7 mouse cellular contexts compared by ENCODE assay signal in genomic region chr11:69581814-69582213, GRCm38 (mm10). TPM values are rescaled to one million over a fixed set of nuclear protein-coding genes. Genes with fewer than 3 reads are reported as not detected.
DNase-seq lines count a peak whose midpoint lies in the region; ATAC-seq lines count a peak whose summit lies in the region.

No protein-coding gene starts in this region.

- DNase-seq in embryonic facial prominence, embryonic 14.5 days (ENCODE audit: low spot score) = no peak
- peak; percentile 40 for DNase-seq in liver
- DNase-seq in gastrocnemius, postnatal 4 days (ENCODE audit: low spot score in 2 of 2) = no peak

- H3K9ac ChIP-seq in embryonic facial prominence, embryonic 14.5 days (ENCODE audit: low read depth, low read length) = peak overlapping the region; percentile 84
- peak overlapping the region; percentile 85 for H3K9ac ChIP-seq in stomach, embryonic 16.5 days (ENCODE audit: low read length)

- WGBS in embryonic facial prominence, embryonic 14.5 days = under 1% methylated on average over 8 of the region's 8 CpGs
- 1% methylated on average over 8 of the region's 8 CpGs for WGBS in stomach, embryonic 16.5 days

- ATAC-seq in megakaryocyte, adult 5-6 weeks (ENCODE audit: poor library complexity, severe bottlenecking) = no peak
- ATAC-seq in embryonic facial prominence, embryonic 14.5 days (ENCODE audit: low read depth) = no peak
- ATAC-seq in stomach, embryonic 16.5 days (ENCODE audit: insufficient read depth, low FRiP score) = no peak
- no peak for ATAC-seq in inflammation-experienced regulatory T-cells, adult 6 months

- peak overlapping the region; percentile 97 for H3K27ac ChIP-seq in embryonic facial prominence, embryonic 14.5 days (replicated peaks; ENCODE audit: low read depth, low read length)
- H3K27ac ChIP-seq in stomach, embryonic 16.5 days (ENCODE audit: low read length) = peak overlapping the region; percentile 97

- no peaks in the 10 kb centered on the region for H3K9me3 ChIP-seq in megakaryocyte, embryonic 14.5 days
- H3K9me3 ChIP-seq in embryonic facial prominence, embryonic 14.5 days (ENCODE audit: control insufficient read depth, low read length) = no peaks in the 10 kb centered on the region
- no peaks in the 10 kb centered on the region for H3K9me3 ChIP-seq in stomach, embryonic 16.5 days (replicated peaks; ENCODE audit: control insufficient read depth, low read length)

- peaks cover 68% of the 10 kb centered on the region for H3K4me1 ChIP-seq in megakaryocyte, embryonic 14.5 days
- H3K4me1 ChIP-seq in embryonic facial prominence, embryonic 14.5 days (ENCODE audit: control insufficient read depth, insufficient read depth, low read length) = peaks cover 21% of the 10 kb centered on the region
- H3K4me1 ChIP-seq in stomach, embryonic 16.5 days (ENCODE audit: control insufficient read depth, insufficient read depth, low read length) = peaks cover 26% of the 10 kb centered on the region

- H3K27me3 ChIP-seq in megakaryocyte, embryonic 14.5 days (replicated peaks) = no peaks in the 10 kb centered on the region
- no peaks in the 10 kb centered on the region for H3K27me3 ChIP-seq in embryonic facial prominence, embryonic 14.5 days (replicated peaks; ENCODE audit: control insufficient read depth, insufficient read depth, low read length)
- H3K27me3 ChIP-seq in stomach, embryonic 16.5 days (ENCODE audit: control insufficient read depth, insufficient read depth, low read length) = no peaks in the 10 kb centered on the region

- H3K36me3 ChIP-seq in megakaryocyte, embryonic 14.5 days (replicated peaks; ENCODE audit: low read length) = peaks cover 42% of the 10 kb centered on the region
- peaks cover 15% of the 10 kb centered on the region for H3K36me3 ChIP-seq in embryonic facial prominence, embryonic 14.5 days (ENCODE audit: control insufficient read depth, insufficient read depth, low read length)
- peaks cover 4% of the 10 kb centered on the region; the same call in 1 of the 2 replicates for H3K36me3 ChIP-seq in stomach, embryonic 16.5 days (ENCODE audit: control insufficient read depth, insufficient read depth, low read length)

- peak overlapping the region; percentile 100 for H3K4me3 ChIP-seq in megakaryocyte, embryonic 14.5 days (replicated peaks)
- peak overlapping the region; percentile 73 for H3K4me3 ChIP-seq in embryonic facial prominence, embryonic 14.5 days (ENCODE audit: low read depth, low read length)
- peak overlapping the region; percentile 87 for H3K4me3 ChIP-seq in stomach, embryonic 16.5 days (replicated peaks; ENCODE audit: low read length)

- peak overlapping the region; percentile 69 for H3K4me2 ChIP-seq in embryonic facial prominence, embryonic 14.5 days (ENCODE audit: low read depth, low read length)
- peak overlapping the region; percentile 75 for H3K4me2 ChIP-seq in stomach, embryonic 16.5 days (ENCODE audit: low read depth, low read length)

RNA-seq across cellular contexts. Expression of gene Trp53, which starts 1.7 kb away (rescaled TPM):
- polyA plus RNA-seq in megakaryocyte, embryonic 14.5 days (2012; ENCODE audit: insufficient read depth, low replicate concordance) = 53.2 and 68.6 TPM in 2 replicates
- 59.2 and 64.7 TPM in 2 replicates for total RNA-seq in megakaryocyte, adult 5-6 weeks (2015)
- total RNA-seq in megakaryocyte, adult 5-6 weeks (2017) = 21.8 and 28.3 TPM in 2 replicates
- polyA plus RNA-seq in embryonic facial prominence, embryonic 14.5 days (2014; fragmentation: Nextera tagmentation; extraction: Ambion mirVana) = 111 and 133 TPM in 2 replicates
- polyA plus RNA-seq in stomach, embryonic 16.5 days (2015; fragmentation: Nextera tagmentation; extraction: Ambion mirVana) = 118 and 120 TPM in 2 replicates
- total RNA-seq in gastrocnemius, postnatal 4 days (2021) = 10 to 100 TPM; 51.1 to 51.9 TPM
- polyA plus RNA-seq in inflammation-experienced regulatory T-cells, adult 6 months (2017; shearing (Covaris generic)) = 100 to 1,000 TPM; 193 to 355 (median 324) TPM

RNA-seq across cellular contexts. Expression of gene Wrap53, which starts 1.8 kb away (rescaled TPM):
- polyA plus RNA-seq in megakaryocyte, embryonic 14.5 days (2012; ENCODE audit: insufficient read depth, low replicate concordance) = 19.7 and 50.2 TPM in 2 replicates
- total RNA-seq in megakaryocyte, adult 5-6 weeks (2015) = 11.8 and 12.2 TPM in 2 replicates
- 5.3 and 5.9 TPM in 2 replicates for total RNA-seq in megakaryocyte, adult 5-6 weeks (2017)
- 18.4 and 19.8 TPM in 2 replicates for polyA plus RNA-seq in embryonic facial prominence, embryonic 14.5 days (2014; fragmentation: Nextera tagmentation; extraction: Ambion mirVana)
- polyA plus RNA-seq in stomach, embryonic 16.5 days (2015; fragmentation: Nextera tagmentation; extraction: Ambion mirVana) = 19.3 and 21.6 TPM in 2 replicates
- 1 to 10 TPM; 6.8 to 7.9 TPM for total RNA-seq in gastrocnemius, postnatal 4 days (2021)
- 10 to 100 TPM; 22.0 to 32.2 (median 25.7) TPM for polyA plus RNA-seq in inflammation-experienced regulatory T-cells, adult 6 months (2017; shearing (Covaris generic))

RNA-seq across cellular contexts. Expression of gene Efnb3, which starts 21.8 kb away (rescaled TPM):
- 0.51 and 2.1 TPM in 2 replicates for polyA plus RNA-seq in megakaryocyte, embryonic 14.5 days (2012; ENCODE audit: insufficient read depth, low replicate concordance)
- total RNA-seq in megakaryocyte, adult 5-6 weeks (2015) = 0.11 TPM in 1 of 2 replicates, not detected in the other
- 0.45 TPM in 1 of 2 replicates, not detected in the other for total RNA-seq in megakaryocyte, adult 5-6 weeks (2017)
- 7.3 and 8.6 TPM in 2 replicates for polyA plus RNA-seq in embryonic facial prominence, embryonic 14.5 days (2014; fragmentation: Nextera tagmentation; extraction: Ambion mirVana)
- polyA plus RNA-seq in stomach, embryonic 16.5 days (2015; fragmentation: Nextera tagmentation; extraction: Ambion mirVana) = 7.2 and 7.3 TPM in 2 replicates
- 1 to 10 TPM; 1.9 to 2.7 TPM for total RNA-seq in gastrocnemius, postnatal 4 days (2021)
- under 1 TPM in 2 of 3 experiments, not detected in 1; 0.11 to 0.22 TPM for polyA plus RNA-seq in inflammation-experienced regulatory T-cells, adult 6 months (2017; shearing (Covaris generic))

RNA-seq across cellular contexts. Expression of gene Atp1b2, which starts 23.9 kb away (rescaled TPM):
- 2.8 and 4.2 TPM in 2 replicates for polyA plus RNA-seq in megakaryocyte, embryonic 14.5 days (2012; ENCODE audit: insufficient read depth, low replicate concordance)
- 0.91 and 2.2 TPM in 2 replicates for total RNA-seq in megakaryocyte, adult 5-6 weeks (2015)
- 0.26 and 0.45 TPM in 2 replicates for total RNA-seq in megakaryocyte, adult 5-6 weeks (2017)
- 15.6 and 17.7 TPM in 2 replicates for polyA plus RNA-seq in embryonic facial prominence, embryonic 14.5 days (2014; fragmentation: Nextera tagmentation; extraction: Ambion mirVana)
- polyA plus RNA-seq in stomach, embryonic 16.5 days (2015; fragmentation: Nextera tagmentation; extraction: Ambion mirVana) = 9.5 and 10.4 TPM in 2 replicates
- total RNA-seq in gastrocnemius, postnatal 4 days (2021) = 100 to 1,000 TPM; 227 to 249 TPM
- polyA plus RNA-seq in inflammation-experienced regulatory T-cells, adult 6 months (2017; shearing (Covaris generic)) = under 1 TPM in 1 of 3 experiments, not detected in 2; 0.17 TPM

RNA-seq across cellular contexts. Expression of gene Dnah2, which starts 32.9 kb away (rescaled TPM):
- 0.95 TPM in 1 of 2 replicates, not detected in the other for polyA plus RNA-seq in megakaryocyte, embryonic 14.5 days (2012; ENCODE audit: insufficient read depth, low replicate concordance)
- 0.54 and 1.8 TPM in 2 replicates for total RNA-seq in megakaryocyte, adult 5-6 weeks (2015)
- total RNA-seq in megakaryocyte, adult 5-6 weeks (2017) = 2.1 and 8.0 TPM in 2 replicates
- 6.2 and 6.5 TPM in 2 replicates for polyA plus RNA-seq in embryonic facial prominence, embryonic 14.5 days (2014; fragmentation: Nextera tagmentation; extraction: Ambion mirVana)
- polyA plus RNA-seq in stomach, embryonic 16.5 days (2015; fragmentation: Nextera tagmentation; extraction: Ambion mirVana) = 0.54 and 0.69 TPM in 2 replicates
- total RNA-seq in gastrocnemius, postnatal 4 days (2021) = under 1 TPM; 0.47 to 0.93 TPM
- under 1 TPM in 1 of 3 experiments, not detected in 2; 0.21 TPM for polyA plus RNA-seq in inflammation-experienced regulatory T-cells, adult 6 months (2017; shearing (Covaris generic))
